Mouse (Mus musculus): ENCODE measurements at regions not wholly inside any gene's neighbourhood (a gene's known extent, or its start where the extent isn't known, plus 50 kb on each side); places are given as distances from the start of the nearest gene placed in this dataset.

GRCm38 (mm10) chr8:100069761-100070160 is 653.5 kb upstream of the Cdh8 start:
- no peak for TF ChIP-seq EP300 (IDR thresholded peaks at IDR 0.05; ENCODE audit: low read depth)
- TF ChIP-seq CTCF (IDR thresholded peaks at IDR 0.05; ENCODE audit: low read depth), result no peak

Measured in liver, embryonic 14.5 days (tissue).